Mouse (Mus musculus) lung, embryonic 16.5 days (tissue): ENCODE measurements around the gene Troap. TPM values are rescaled to one million over a fixed set of nuclear protein-coding genes. Genes with fewer than 3 reads are reported as not detected.

Source experiments
- ATAC-seq: fragments of 200-750 bp; cut with Nextera tagmentation; 2 replicates; pipeline ENCODE4 v1.8.0; 2017; ENCODE audit warnings: low read depth, mild to moderate bottlenecking, moderate library complexity
- H3K27ac ChIP-seq: fragments of 300-500 bp; sonication (generic); 2 replicates; pipeline ENCODE4 v1.5.1; 2014; ENCODE audit warnings: mild to moderate bottlenecking, control low read depth, low read length
- H3K27me3 ChIP-seq: fragments of 300-500 bp; sonication (generic); 2 replicates; pipeline ENCODE4 v1.6.1; 2014; ENCODE audit warnings: low read depth, low read length, mixed read lengths; ENCODE audit not compliant: control insufficient read depth, insufficient read depth
- H3K36me3 ChIP-seq: fragments of 300-500 bp; sonication (generic); 2 replicates; pipeline ENCODE4 v1.6.1; 2014; ENCODE audit warnings: low read length; ENCODE audit not compliant: control insufficient read depth, insufficient read depth
- H3K4me1 ChIP-seq: fragments of 300-500 bp; sonication (generic); replicated peaks from 2 replicates; pipeline ENCODE4 v1.6.1; 2014; ENCODE audit warnings: low read length, mixed read lengths; ENCODE audit not compliant: control insufficient read depth, insufficient read depth
- H3K4me2 ChIP-seq: fragments of 300-500 bp; sonication (generic); 2 replicates; pipeline ENCODE4 v1.6.1; 2014; ENCODE audit warnings: low read depth, low read length, control low read depth
- H3K4me3 ChIP-seq: fragments of 300-500 bp; sonication (generic); 2 replicates; pipeline ENCODE4 v1.5.1; 2014; ENCODE audit warnings: mild to moderate bottlenecking, low read length, control low read depth
- H3K9ac ChIP-seq: fragments of 300-500 bp; sonication (generic); 2 replicates; pipeline ENCODE4 v1.6.1; 2014; ENCODE audit warnings: low read length, control low read depth
- H3K9me3 ChIP-seq: fragments of 300-500 bp; sonication (generic); 2 replicates; pipeline ENCODE4 v1.6.1; 2016; ENCODE audit warnings: low read length; ENCODE audit not compliant: control insufficient read depth
- WGBS: fragments of 180-500 bp; shearing (Covaris S2); extraction: QIAGEN DNeasy Blood & Tissue Kit; methylation state at CpG from one replicate; pipeline ENCODE4 v1.1.7; 2014; 5-methylcytosine and 5-hydroxymethylcytosine counted together
- polyA plus RNA-seq: library from polyadenylated mRNA; unstranded; fragments of >200 nt; fragmentation: Nextera tagmentation; extraction: Ambion mirVana; gene quantifications from 2 replicates; pipeline ENCODE4 v1.2.1, GENCODE M21; 2015

The Troap gene
- polyA plus RNA-seq, 1 experiment from 2014 or later: 39.5 TPM

GRCm38 (mm10) chr15:99093291-99094258 is 19.2 kb downstream of the Troap start:
- Histone ChIP-seq H3K27me3 (peaks cover 93% of the 10 kb centered on the region), H3K36me3 (no peaks in the 10 kb centered on the region), H3K9ac (peak overlapping the region; percentile 61), H3K27ac (no peak overlapping the region), H3K9me3 (no peaks in the 10 kb centered on the region), H3K4me1 (peaks cover 34% of the 10 kb centered on the region), H3K4me3 (peak overlapping the region; percentile 48), H3K4me2 (peak overlapping the region; percentile 86)
- 2% methylated on average over 56 of the region's 56 CpGs for WGBS
- peak; percentile 32; the same call in 1 of the 2 replicates for ATAC-seq

GRCm38 (mm10) chr15:99094631-99095270 is 20.4 kb downstream of the Troap start:
- H3K4me1 ChIP-seq: peaks cover 39% of the 10 kb centered on the region
- H3K27ac ChIP-seq: no peak overlapping the region
- under 1% methylated on average over 19 of the region's 27 CpGs for WGBS

GRCm38 (mm10) chr15:99095356-99095755 is 21.0 kb downstream of the Troap start:
- H3K27ac ChIP-seq: no peak overlapping the region
- no peak overlapping the region for H3K4me2 ChIP-seq
- H3K9ac ChIP-seq: no peak overlapping the region
- no peaks in the 10 kb centered on the region for H3K36me3 ChIP-seq
- H3K27me3 ChIP-seq: peaks cover 85% of the 10 kb centered on the region
- 7% methylated on average over 6 of the region's 6 CpGs for WGBS
- H3K4me1 ChIP-seq: peaks cover 39% of the 10 kb centered on the region
- no peak overlapping the region for H3K4me3 ChIP-seq
- no peaks in the 10 kb centered on the region for H3K9me3 ChIP-seq
- no peak for ATAC-seq

More at GRCm38 (mm10) chr15:99094631-99095270, 20.4 kb downstream of the Troap start:
- Histone ChIP-seq H3K9ac (no peak overlapping the region), H3K4me2 (peak overlapping the region; percentile 4; the same call in 1 of the 2 replicates), H3K4me3 (0 out of 2 replicates have a peak overlapping the region, but pooled peaks have one; percentile 1), H3K9me3 (no peaks in the 10 kb centered on the region), H3K27me3 (peaks cover 91% of the 10 kb centered on the region), H3K36me3 (no peaks in the 10 kb centered on the region)
- 0 out of 2 replicates have a peak, but pooled peaks have one; percentile 20 for ATAC-seq

- Histone ChIP-seq H3K36me3 (no peaks in the 10 kb centered on the region), H3K4me2 (peak overlapping the region; percentile 67), H3K9me3 (no peaks in the 10 kb centered on the region), H3K9ac (no peak overlapping the region), H3K4me1 (peaks cover 39% of the 10 kb centered on the region), H3K27ac (no peak overlapping the region), H3K4me3 (peak overlapping the region; percentile 43), H3K27me3 (peaks cover 77% of the 10 kb centered on the region)
- no peak for ATAC-seq
- WGBS: 5% methylated on average over 24 of the region's 24 CpGs
Measured at GRCm38 (mm10) chr15:99096061-99096793, 21.9 kb downstream of the Troap start.

- no peaks in the 10 kb centered on the region for H3K9me3 ChIP-seq
- peak overlapping the region; percentile 67 for H3K4me2 ChIP-seq
- no peaks in the 10 kb centered on the region for H3K36me3 ChIP-seq
- peak overlapping the region; percentile 43; the same call in 1 of the 2 replicates for H3K9ac ChIP-seq
- 0% methylated on average over 45 of the region's 58 CpGs for WGBS
- H3K4me1 ChIP-seq: peaks cover 39% of the 10 kb centered on the region
- peak overlapping the region; percentile 43 for H3K4me3 ChIP-seq
- peaks cover 71% of the 10 kb centered on the region for H3K27me3 ChIP-seq
- no peak for ATAC-seq
- no peak overlapping the region for H3K27ac ChIP-seq
Measured at GRCm38 (mm10) chr15:99096831-99097500, 22.6 kb downstream of the Troap start.

- H3K27ac ChIP-seq: no peak overlapping the region
- peaks cover 61% of the 10 kb centered on the region for H3K27me3 ChIP-seq
- peak overlapping the region; percentile 67 for H3K4me2 ChIP-seq
- 0 out of 2 replicates have a peak, but pooled peaks have one; percentile 18 for ATAC-seq
- H3K4me3 ChIP-seq: peak overlapping the region; percentile 43
- peaks cover 39% of the 10 kb centered on the region for H3K4me1 ChIP-seq
- H3K9me3 ChIP-seq: no peaks in the 10 kb centered on the region
- H3K36me3 ChIP-seq: no peaks in the 10 kb centered on the region
- peak overlapping the region; percentile 43 for H3K9ac ChIP-seq
- 0% methylated on average over 39 of the region's 39 CpGs for WGBS
Measured at GRCm38 (mm10) chr15:99097840-99098492, 23.6 kb downstream of the Troap start.

GRCm38 (mm10) chr15:99098493-99098861 is 24.1 kb downstream of the Troap start:
- H3K9ac ChIP-seq: peak overlapping the region; percentile 43
- peaks cover 37% of the 10 kb centered on the region for H3K4me1 ChIP-seq

GRCm38 (mm10) chr15:99099139-99099556 is 24.8 kb downstream of the Troap start:
- under 1% methylated on average over 15 of the region's 15 CpGs for WGBS
- no peak overlapping the region for H3K27ac ChIP-seq
- peaks cover 31% of the 10 kb centered on the region for H3K4me1 ChIP-seq
- peak overlapping the region; percentile 67 for H3K4me2 ChIP-seq
- peaks cover 51% of the 10 kb centered on the region for H3K27me3 ChIP-seq
- no peaks in the 10 kb centered on the region for H3K9me3 ChIP-seq
- peak; percentile 67 for ATAC-seq
- H3K36me3 ChIP-seq: no peaks in the 10 kb centered on the region
- H3K4me3 ChIP-seq: peak overlapping the region; percentile 43; the same call in 1 of the 2 replicates
- peak overlapping the region; percentile 50; the same call in 1 of the 2 replicates for H3K9ac ChIP-seq

More at GRCm38 (mm10) chr15:99098493-99098861, 24.1 kb downstream of the Troap start:
- no peak overlapping the region for H3K27ac ChIP-seq
- H3K9me3 ChIP-seq: no peaks in the 10 kb centered on the region
- H3K4me3 ChIP-seq: peak overlapping the region; percentile 43
- WGBS: 1% methylated on average over 9 of the region's 9 CpGs
- peaks cover 56% of the 10 kb centered on the region for H3K27me3 ChIP-seq
- H3K4me2 ChIP-seq: peak overlapping the region; percentile 67
- H3K36me3 ChIP-seq: no peaks in the 10 kb centered on the region
- ATAC-seq: no peak
